Mouse (Mus musculus): ENCODE measurements around the gene Olfr1062. TPM values are rescaled to one million over a fixed set of nuclear protein-coding genes. Genes with fewer than 3 reads are reported as not detected.
"Not testable (repeated sequence)": the region's sequence is repeated elsewhere in the genome, so short reads cannot be mapped to it uniquely, and the experiment has no call there.

Gene Olfr1062
- total RNA-seq (2018; cell fraction: chromatin; rRNA removed), result not detected
- not detected for total RNA-seq (2018; cell fraction: cytosol; rRNA removed)
- total RNA-seq (2018; cell fraction: nucleus; rRNA removed), result not detected
- polyA plus RNA-seq (2018), result not detected in 3 replicates

DNA sequence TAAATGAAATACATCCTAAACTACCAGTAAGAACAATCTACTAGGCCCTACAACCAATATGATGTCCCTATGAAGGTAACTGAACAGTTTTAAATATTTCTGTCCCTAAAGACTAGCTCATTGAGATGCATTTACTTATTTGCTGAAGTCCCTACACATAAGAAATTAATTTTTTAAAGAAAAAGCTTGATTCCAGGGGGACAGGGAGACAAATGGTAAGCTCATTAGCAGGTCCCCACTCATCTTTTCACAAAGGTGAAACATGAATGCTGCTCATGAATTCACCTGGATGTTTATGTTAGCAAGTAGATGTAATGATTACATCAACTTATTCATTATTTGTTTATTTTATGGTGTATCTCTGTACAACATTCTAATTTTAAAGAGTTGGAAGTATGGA is at the start of gene Olfr1062:
Gene Olfr1062, minus strand, starts transcription at position 101 of the 400 bp plus-strand sequence.
- not testable (repeated sequence) for H3K79me2 ChIP-seq (ENCODE audit: inconsistent target); H3K4me3 ChIP-seq (ENCODE audit: inconsistent target); H3K27ac ChIP-seq; H3K36me3 ChIP-seq (ENCODE audit: inconsistent target)

DNA sequence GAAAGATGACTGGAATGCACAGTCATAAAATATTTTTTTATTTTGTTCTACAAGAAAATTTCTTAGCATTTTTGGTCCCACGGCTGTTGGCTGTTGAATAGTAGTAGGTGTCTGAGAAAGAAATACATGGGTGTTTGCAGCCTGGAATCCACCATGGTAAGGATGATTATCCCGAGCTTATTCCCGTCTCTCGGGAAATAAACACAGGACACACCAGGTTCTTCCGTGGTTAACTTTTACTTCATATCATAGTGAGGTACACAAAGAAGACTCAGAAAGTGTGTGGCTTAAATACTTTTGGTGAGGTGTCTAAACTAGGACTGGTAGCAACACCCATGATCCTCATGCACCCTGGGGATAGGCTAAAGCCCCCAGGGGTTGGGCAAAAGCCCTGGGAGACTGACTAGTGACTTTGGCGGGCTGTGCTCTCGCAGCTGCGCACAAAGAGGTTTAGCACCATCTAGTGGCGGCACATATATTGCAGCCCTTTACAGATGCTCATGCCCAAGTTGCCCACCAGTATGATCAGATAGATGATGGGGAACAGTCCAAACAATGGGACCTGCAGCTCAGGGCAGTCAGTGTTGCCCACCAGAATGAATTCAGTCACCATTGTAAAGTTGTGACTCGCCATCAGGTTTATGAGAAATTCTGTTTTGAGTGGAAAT is 38.0 kb upstream of the Olfr1062 start:
- H3K4me3 ChIP-seq (ENCODE audit: inconsistent target), result no peak overlapping the region
- H3K27ac ChIP-seq, result no peak overlapping the region
- WGBS (ENCODE audit: missing documents), result 34% methylated on average over 10 of the region's 10 CpGs
- no peaks in the 10 kb centered on the region for H3K36me3 ChIP-seq (ENCODE audit: inconsistent target)
- H3K79me2 ChIP-seq (ENCODE audit: inconsistent target), result no peaks in the 10 kb centered on the region

DNA sequence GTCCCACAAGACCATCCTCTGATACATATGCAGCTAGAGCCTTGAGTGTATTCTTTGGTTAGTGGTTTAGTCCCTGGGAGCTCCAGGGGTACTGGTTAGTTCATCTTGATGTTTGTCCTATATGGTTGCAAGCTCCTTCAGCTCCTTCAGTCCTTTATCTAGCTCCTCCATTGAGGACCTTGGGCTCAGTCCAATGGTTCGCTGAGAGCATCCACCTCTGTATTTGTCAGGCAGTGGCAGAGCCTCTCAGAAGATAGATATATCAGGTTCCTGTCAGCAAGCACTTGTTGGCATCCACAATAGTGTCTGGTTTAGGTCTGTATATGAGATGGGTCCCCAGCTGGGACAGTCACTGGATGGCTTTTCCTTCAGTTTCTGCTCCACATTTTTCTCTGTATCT is 33.9 kb upstream of the Olfr1062 start:
- H3K27ac ChIP-seq, result no peak overlapping the region
- no peak overlapping the region for H3K4me3 ChIP-seq (ENCODE audit: inconsistent target)
- WGBS (ENCODE audit: missing documents), result 67% methylated on average over 1 of the region's 1 CpGs
- no peaks in the 10 kb centered on the region for H3K79me2 ChIP-seq (ENCODE audit: inconsistent target)
- no peaks in the 10 kb centered on the region for H3K36me3 ChIP-seq (ENCODE audit: inconsistent target)

DNA sequence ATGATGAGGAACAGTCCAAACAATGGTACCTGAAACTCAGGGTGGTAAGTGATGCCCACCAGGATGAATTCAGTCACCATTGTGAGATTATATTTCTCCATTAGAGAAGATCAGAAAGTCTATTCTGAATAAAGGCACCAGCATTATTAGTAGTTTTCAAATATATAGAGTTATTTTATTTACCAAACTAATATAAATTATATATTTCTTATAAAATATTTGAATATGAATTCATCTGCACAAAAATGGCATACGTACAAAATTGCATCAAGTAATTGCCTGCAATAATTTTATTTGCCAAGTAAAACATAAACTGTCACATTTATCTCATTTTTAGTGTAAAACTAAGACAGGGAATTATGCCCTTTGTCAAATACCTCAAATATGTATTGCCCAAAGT is 29.6 kb upstream of the Olfr1062 start, which contains the start of gene Olfr1066:
Gene Olfr1066, minus strand, starts transcription at position 101 of the 400 bp plus-strand sequence.
- Histone ChIP-seq H3K4me3 (ENCODE audit: inconsistent target) (no peak within 1 kb of the TSS), H3K36me3 (ENCODE audit: inconsistent target) (no peaks in the 10 kb centered on the region), H3K79me2 (ENCODE audit: inconsistent target) (no peaks in the 10 kb centered on the region), H3K27ac (no peak within 1 kb of the TSS)
- WGBS (ENCODE audit: missing documents), result 93% methylated on average over 1 of the region's 1 CpGs

GRCm38 (mm10) chr2:86450491-86450890 is 23.9 kb upstream of the Olfr1062 start, which contains the start of gene Olfr1065:
Gene Olfr1065, minus strand, starts transcription at chr2:86450591.
- no CpG with 5 or more reads among the region's 1 CpGs for WGBS (ENCODE audit: missing documents)
- not testable (repeated sequence) for H3K27ac ChIP-seq; H3K4me3 ChIP-seq (ENCODE audit: inconsistent target); H3K79me2 ChIP-seq (ENCODE audit: inconsistent target); H3K36me3 ChIP-seq (ENCODE audit: inconsistent target)

- WGBS (ENCODE audit: missing documents), result 81% methylated on average over 1 of the region's 1 CpGs
- H3K4me3 ChIP-seq (ENCODE audit: inconsistent target), result not testable (repeated sequence)
Observed at GRCm38 (mm10) chr2:86442101-86442500, 15.6 kb upstream of the Olfr1062 start.

GRCm38 (mm10) chr2:86428511-86428910 is 2.0 kb upstream of the Olfr1062 start:
- not testable (repeated sequence) for H3K79me2 ChIP-seq (ENCODE audit: inconsistent target); H3K36me3 ChIP-seq (ENCODE audit: inconsistent target); H3K4me3 ChIP-seq (ENCODE audit: inconsistent target); H3K27ac ChIP-seq
- 65% methylated on average over 6 of the region's 8 CpGs for WGBS (ENCODE audit: missing documents)

More at GRCm38 (mm10) chr2:86442101-86442500, 15.6 kb upstream of the Olfr1062 start:
- H3K36me3 ChIP-seq (ENCODE audit: inconsistent target); H3K27ac ChIP-seq; H3K79me2 ChIP-seq (ENCODE audit: inconsistent target): not testable (repeated sequence)

GRCm38 (mm10) chr2:86413950-86414349 is 12.6 kb downstream of the Olfr1062 start, which contains the start of gene Olfr1061:
Gene Olfr1061, minus strand, starts transcription at chr2:86414050.
- Histone ChIP-seq H3K4me3 (ENCODE audit: inconsistent target) (no peak within 1 kb of the TSS), H3K27ac (no peak within 1 kb of the TSS), H3K79me2 (ENCODE audit: inconsistent target) (no peaks in the 10 kb centered on the region), H3K36me3 (ENCODE audit: inconsistent target) (no peaks in the 10 kb centered on the region)
- WGBS (ENCODE audit: missing documents), result 90% methylated on average over 1 of the region's 1 CpGs

DNA sequence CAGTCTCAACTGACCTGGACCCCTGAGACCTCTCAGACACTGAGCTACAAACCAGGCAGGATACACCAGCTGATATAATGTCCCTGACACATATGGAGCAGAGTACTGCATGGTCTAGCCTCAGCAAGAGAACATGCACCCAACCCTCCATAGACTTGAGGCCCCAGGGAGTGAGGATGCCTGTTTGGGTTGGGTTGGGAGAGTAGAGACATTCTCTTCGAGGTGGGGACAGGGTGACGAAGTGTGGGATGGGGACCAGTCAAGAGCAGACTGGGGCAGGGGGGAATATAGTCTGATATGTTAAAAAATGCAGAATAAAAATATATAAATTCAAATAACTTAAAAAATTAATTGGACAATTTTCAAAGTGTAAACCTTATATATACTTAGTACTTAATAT is 31.4 kb downstream of the Olfr1062 start:
- Histone ChIP-seq H3K79me2 (ENCODE audit: inconsistent target) (no peaks in the 10 kb centered on the region), H3K4me3 (ENCODE audit: inconsistent target) (no peak overlapping the region), H3K36me3 (ENCODE audit: inconsistent target) (no peaks in the 10 kb centered on the region), H3K27ac (no peak overlapping the region)
- 60% methylated on average over 2 of the region's 2 CpGs for WGBS (ENCODE audit: missing documents)

- H3K4me3 ChIP-seq (ENCODE audit: inconsistent target); H3K36me3 ChIP-seq (ENCODE audit: inconsistent target); H3K79me2 ChIP-seq (ENCODE audit: inconsistent target); H3K27ac ChIP-seq: not testable (repeated sequence)
Observed at GRCm38 (mm10) chr2:86388461-86388860, 38.1 kb downstream of the Olfr1062 start, which contains the start of gene Olfr1058. Gene Olfr1058, minus strand, starts transcription at chr2:86388561.

DNA sequence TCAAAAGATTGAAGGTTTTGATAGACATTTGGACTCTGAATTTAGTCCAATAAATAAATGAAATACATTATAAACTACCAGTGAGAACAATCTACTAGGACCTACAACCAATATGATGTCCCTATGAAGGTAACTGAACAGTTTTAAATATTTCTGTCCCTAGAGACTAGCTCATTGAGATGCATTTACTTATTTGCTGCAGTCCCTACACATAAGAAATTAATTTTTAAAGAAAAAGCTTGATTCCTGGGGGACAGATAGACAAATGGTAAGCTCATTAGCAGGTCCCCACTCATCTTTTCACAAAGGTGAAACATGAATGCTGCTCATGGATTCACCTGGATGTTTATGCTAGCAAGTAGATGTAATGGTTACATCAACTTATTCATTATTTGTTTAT is 48.3 kb downstream of the Olfr1062 start, which contains the start of gene Olfr1057:
Gene Olfr1057, minus strand, starts transcription at position 101 of the 400 bp plus-strand sequence.
- Histone ChIP-seq H3K4me3 (ENCODE audit: inconsistent target) (no peak within 1 kb of the TSS), H3K36me3 (ENCODE audit: inconsistent target) (no peaks in the 10 kb centered on the region), H3K79me2 (ENCODE audit: inconsistent target) (no peaks in the 10 kb centered on the region), H3K27ac (no peak within 1 kb of the TSS)

Other genes starting within 250 kb of the Olfr1062 start
- gene Olfr1044, start 248.9 kb downstream of the Olfr1062 start, polyA plus RNA-seq (2018), result not detected in 3 replicates
- not detected in 3 replicates for gene Olfr52, start 241.1 kb downstream of the Olfr1062 start, polyA plus RNA-seq (2018)
- gene Olfr1045, start 223.7 kb downstream of the Olfr1062 start, polyA plus RNA-seq (2018), result not detected in 3 replicates
- not detected in 3 replicates for gene Olfr1046, start 207.4 kb downstream of the Olfr1062 start, polyA plus RNA-seq (2018)
- gene Olfr1047, start 195.3 kb downstream of the Olfr1062 start, polyA plus RNA-seq (2018), result not detected in 3 replicates
- not detected in 3 replicates for gene Olfr1048, start 186.5 kb downstream of the Olfr1062 start, polyA plus RNA-seq (2018)
- not detected in 3 replicates for gene Olfr1049, start 168.4 kb downstream of the Olfr1062 start, polyA plus RNA-seq (2018)
- not detected in 3 replicates for gene Olfr1051, start 147.7 kb downstream of the Olfr1062 start, polyA plus RNA-seq (2018)
- not detected in 3 replicates for gene Olfr1052, start 134.3 kb downstream of the Olfr1062 start, polyA plus RNA-seq (2018)
- not detected in 3 replicates for gene Olfr1053, start 111.5 kb downstream of the Olfr1062 start, polyA plus RNA-seq (2018)
- gene Olfr1054, start 91.3 kb downstream of the Olfr1062 start, polyA plus RNA-seq (2018), result not detected in 3 replicates
- not detected in 3 replicates for gene Olfr1055, start 76.5 kb downstream of the Olfr1062 start, polyA plus RNA-seq (2018)
- not detected in 3 replicates for gene Olfr1056, start 64.3 kb downstream of the Olfr1062 start, polyA plus RNA-seq (2018)
- not detected in 3 replicates for gene Olfr1057, start 48.4 kb downstream of the Olfr1062 start, polyA plus RNA-seq (2018)
- gene Olfr1058, start 38.2 kb downstream of the Olfr1062 start, polyA plus RNA-seq (2018), result not detected in 3 replicates
- not detected in 3 replicates for gene Olfr1061, start 12.7 kb downstream of the Olfr1062 start, polyA plus RNA-seq (2018)
- not detected in 3 replicates for gene Olfr1065, start 23.8 kb upstream of the Olfr1062 start, polyA plus RNA-seq (2018)
- not detected in 3 replicates for gene Olfr1066, start 29.5 kb upstream of the Olfr1062 start, polyA plus RNA-seq (2018)
- not detected in 3 replicates for gene Olfr228, start 60.6 kb upstream of the Olfr1062 start, polyA plus RNA-seq (2018)
- not detected in 3 replicates for gene Olfr1076, start 81.7 kb upstream of the Olfr1062 start, polyA plus RNA-seq (2018)
- not detected in 3 replicates for gene Olfr1079, start 115.7 kb upstream of the Olfr1062 start, polyA plus RNA-seq (2018)
- not detected in 3 replicates for gene Olfr1080, start 131.5 kb upstream of the Olfr1062 start, polyA plus RNA-seq (2018)
- gene Olfr1082, start 172.2 kb upstream of the Olfr1062 start, polyA plus RNA-seq (2018), result not detected in 3 replicates
- gene Olfr1084, start 213.0 kb upstream of the Olfr1062 start, polyA plus RNA-seq (2018), result not detected in 3 replicates
- not detected in 3 replicates for gene Olfr1085, start 235.3 kb upstream of the Olfr1062 start, polyA plus RNA-seq (2018)

Measured in macrophage (primary cell).